Mouse (Mus musculus): ENCODE results near the gene Ankrd39.

DNA sequence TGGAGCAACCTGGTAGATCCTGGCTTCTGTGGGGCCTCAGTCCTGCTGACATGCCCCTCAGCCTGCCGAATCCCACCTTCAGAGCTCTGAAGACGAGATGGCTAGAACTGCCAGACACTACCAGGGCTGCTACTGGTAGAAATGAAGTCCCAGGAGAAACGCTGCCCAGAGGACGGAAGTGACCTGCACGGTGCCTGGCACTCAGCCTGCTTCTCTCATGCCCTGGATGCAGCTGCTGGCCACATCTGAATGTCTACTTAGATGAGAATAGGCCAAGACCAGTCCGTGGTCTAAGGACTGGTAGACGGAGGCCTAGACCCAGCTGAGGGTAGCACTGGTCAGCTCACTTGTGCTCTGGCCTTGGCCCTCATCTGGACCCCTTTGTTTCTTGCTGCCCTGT lies 16.3 kb downstream of the Ankrd39 start:
- TF ChIP-seq CTCF (IDR thresholded peaks at IDR 0.05) (no peak), EP300 (IDR thresholded peaks at IDR 0.05) (no peak)
